Mouse (Mus musculus) forebrain, embryonic 10.5 days (tissue): ENCODE results near the gene Myh3. TPM values are rescaled to one million over a fixed set of nuclear protein-coding genes. Genes with fewer than 3 reads are reported as not detected.

Source experiments
- microRNA-seq: library from miRNA; unstranded; fragments of <30 nt; microRNA quantifications from one replicate; pipeline ENCODE4, GENCODE M21; 2017
- polyA plus RNA-seq: library from polyadenylated mRNA; unstranded; fragments of >200 nt; fragmentation: Nextera tagmentation; extraction: Ambion mirVana; gene quantifications from 2 replicates; pipeline ENCODE4 v1.2.1, GENCODE M21; 2016

Gene Myh3
- polyA plus RNA-seq, 1 experiment from 2014 or later, result 0.37 TPM

Small RNAs within 50 kb of the gene (microRNA-seq; reads per million reads assigned to microRNA genes)
- not detected for gene Mir6923

Other genes starting within 250 kb of the Myh3 start
- gene Pirt, start 166.3 kb upstream of the Myh3 start, polyA plus RNA-seq, result 0.04 TPM in 1 of 2 replicates, not detected in the other
- not detected in 2 replicates for gene Tmem238l, start 121.7 kb upstream of the Myh3 start, polyA plus RNA-seq
- 0.63 and 0.86 TPM in 2 replicates for gene Tmem220, start 53.1 kb upstream of the Myh3 start, polyA plus RNA-seq
- gene Adprm, start 25.7 kb upstream of the Myh3 start, polyA plus RNA-seq, result 28.5 TPM in 2 replicates
- 21.1 and 22.9 TPM in 2 replicates for gene Sco1, start 25.6 kb upstream of the Myh3 start, polyA plus RNA-seq
- gene Myh2, start 92.7 kb downstream of the Myh3 start, polyA plus RNA-seq, result not detected in 2 replicates
- gene Myh1, start 121.8 kb downstream of the Myh3 start, polyA plus RNA-seq, result not detected in 2 replicates
- gene Myh4, start 159.7 kb downstream of the Myh3 start, polyA plus RNA-seq, result not detected in 2 replicates
- not detected in 2 replicates for gene Myh8, start 198.8 kb downstream of the Myh3 start, polyA plus RNA-seq
- not detected in 2 replicates for gene Myh13, start 243.4 kb downstream of the Myh3 start, polyA plus RNA-seq